Mouse (Mus musculus): ENCODE measurements around the gene Map3k14. TPM values are rescaled to one million over a fixed set of nuclear protein-coding genes. Genes with fewer than 3 reads are reported as not detected.

Map3k14 gene
- total and polyA plus RNA-seq, 2 experiments from 2014 or later: 1.5 to 6.7 TPM

- Histone ChIP-seq H3K4me3 (ENCODE audit: low read length) (no peak overlapping the region), H3K4me1 (ENCODE audit: insufficient read depth, low read length) (no peaks in the 10 kb centered on the region), H3K36me3 (ENCODE audit: insufficient read depth, low read length) (no peaks in the 10 kb centered on the region), H3K4me2 (ENCODE audit: low read depth, low read length) (no peak overlapping the region), H3K27me3 (ENCODE audit: insufficient read depth, low read length) (no peaks in the 10 kb centered on the region), H3K9ac (replicated peaks; ENCODE audit: low read length) (no peak overlapping the region), H3K27ac (no peak overlapping the region), H3K9me3 (ENCODE audit: low read length) (no peaks in the 10 kb centered on the region)
- WGBS: 66% methylated on average over 16 of the region's 16 CpGs
- DNase-seq (ENCODE audit: low spot score) (no peak), ATAC-seq (no peak)
- no peak for TF ChIP-seq CTCF (IDR thresholded peaks at IDR 0.05; ENCODE audit: low read depth)
Measured at GRCm38 (mm10) chr11:103288291-103288963, 21.2 kb upstream of the Map3k14 start.

GRCm38 (mm10) chr11:103286910-103287309, 19.6 kb upstream of the Map3k14 start:
- no peaks in the 10 kb centered on the region for H3K9me3 ChIP-seq (ENCODE audit: low read length)
- WGBS: 91% methylated on average over 5 of the region's 5 CpGs
- H3K4me3 ChIP-seq (ENCODE audit: low read length): no peak overlapping the region
- ATAC-seq: no peak
- no peak overlapping the region for H3K27ac ChIP-seq
- no peak for DNase-seq (ENCODE audit: low spot score)
- TF ChIP-seq CTCF (IDR thresholded peaks at IDR 0.05; ENCODE audit: low read depth): no peak
- no peaks in the 10 kb centered on the region for H3K36me3 ChIP-seq (ENCODE audit: insufficient read depth, low read length)
- no peak overlapping the region for H3K4me2 ChIP-seq (ENCODE audit: low read depth, low read length)
- H3K9ac ChIP-seq (replicated peaks; ENCODE audit: low read length): no peak overlapping the region
- H3K4me1 ChIP-seq (ENCODE audit: insufficient read depth, low read length): no peaks in the 10 kb centered on the region
- H3K27me3 ChIP-seq (ENCODE audit: insufficient read depth, low read length): no peaks in the 10 kb centered on the region

GRCm38 (mm10) chr11:103285951-103286350, 18.7 kb upstream of the Map3k14 start:
- no peaks in the 10 kb centered on the region for H3K4me1 ChIP-seq (ENCODE audit: insufficient read depth, low read length)
- no peak overlapping the region for H3K4me3 ChIP-seq (ENCODE audit: low read length)
- H3K9ac ChIP-seq (replicated peaks; ENCODE audit: low read length): no peak overlapping the region
- H3K36me3 ChIP-seq (ENCODE audit: insufficient read depth, low read length): no peaks in the 10 kb centered on the region
- H3K9me3 ChIP-seq (ENCODE audit: low read length): no peaks in the 10 kb centered on the region
- no peak for DNase-seq (ENCODE audit: low spot score)
- 55% methylated on average over 6 of the region's 6 CpGs for WGBS
- no peak overlapping the region; the same call in 1 of the 2 replicates for H3K27ac ChIP-seq
- H3K4me2 ChIP-seq (ENCODE audit: low read depth, low read length): no peak overlapping the region
- TF ChIP-seq CTCF (IDR thresholded peaks at IDR 0.05; ENCODE audit: low read depth): no peak
- H3K27me3 ChIP-seq (ENCODE audit: insufficient read depth, low read length): no peaks in the 10 kb centered on the region
- peak; percentile 76; the same call in 1 of the 2 replicates for ATAC-seq

GRCm38 (mm10) chr11:103285276-103285675, 18.0 kb upstream of the Map3k14 start:
- ATAC-seq (no peak), DNase-seq (ENCODE audit: low spot score) (no peak)
- Histone ChIP-seq H3K27ac (no peak overlapping the region; the same call in 1 of the 2 replicates), H3K27me3 (ENCODE audit: insufficient read depth, low read length) (no peaks in the 10 kb centered on the region), H3K36me3 (ENCODE audit: insufficient read depth, low read length) (no peaks in the 10 kb centered on the region), H3K4me3 (ENCODE audit: low read length) (no peak overlapping the region), H3K9me3 (ENCODE audit: low read length) (no peaks in the 10 kb centered on the region), H3K9ac (replicated peaks; ENCODE audit: low read length) (no peak overlapping the region), H3K4me2 (ENCODE audit: low read depth, low read length) (no peak overlapping the region), H3K4me1 (ENCODE audit: insufficient read depth, low read length) (no peaks in the 10 kb centered on the region)
- no peak for TF ChIP-seq CTCF (IDR thresholded peaks at IDR 0.05; ENCODE audit: low read depth)
- WGBS: 66% methylated on average over 10 of the region's 10 CpGs

GRCm38 (mm10) chr11:103281784-103282183, 14.5 kb upstream of the Map3k14 start:
- Histone ChIP-seq H3K4me1 (ENCODE audit: insufficient read depth, low read length) (no peaks in the 10 kb centered on the region), H3K27ac (no peak overlapping the region), H3K36me3 (ENCODE audit: insufficient read depth, low read length) (no peaks in the 10 kb centered on the region), H3K9me3 (ENCODE audit: low read length) (no peaks in the 10 kb centered on the region), H3K27me3 (ENCODE audit: insufficient read depth, low read length) (no peaks in the 10 kb centered on the region), H3K4me2 (ENCODE audit: low read depth, low read length) (no peak overlapping the region), H3K4me3 (ENCODE audit: low read length) (no peak overlapping the region), H3K9ac (replicated peaks; ENCODE audit: low read length) (no peak overlapping the region)
- no peak for ATAC-seq
- DNase-seq (ENCODE audit: low spot score): no peak
- 78% methylated on average over 7 of the region's 7 CpGs for WGBS
- TF ChIP-seq CTCF (IDR thresholded peaks at IDR 0.05; ENCODE audit: low read depth): no peak

- H3K27ac ChIP-seq: no peak overlapping the region
- H3K4me3 ChIP-seq (ENCODE audit: low read length): no peak overlapping the region
- no peak for TF ChIP-seq CTCF (IDR thresholded peaks at IDR 0.05; ENCODE audit: low read depth)
- H3K27me3 ChIP-seq (ENCODE audit: insufficient read depth, low read length): no peaks in the 10 kb centered on the region
- 86% methylated on average over 8 of the region's 8 CpGs for WGBS
- H3K9ac ChIP-seq (replicated peaks; ENCODE audit: low read length): no peak overlapping the region
- no peaks in the 10 kb centered on the region for H3K36me3 ChIP-seq (ENCODE audit: insufficient read depth, low read length)
- no peaks in the 10 kb centered on the region for H3K4me1 ChIP-seq (ENCODE audit: insufficient read depth, low read length)
- H3K9me3 ChIP-seq (ENCODE audit: low read length): no peaks in the 10 kb centered on the region
- DNase-seq (ENCODE audit: low spot score): no peak
- no peak for ATAC-seq
- no peak overlapping the region for H3K4me2 ChIP-seq (ENCODE audit: low read depth, low read length)
Measured at GRCm38 (mm10) chr11:103276450-103276849, 9.2 kb upstream of the Map3k14 start.

- Histone ChIP-seq H3K27me3 (ENCODE audit: insufficient read depth, low read length) (no peaks in the 10 kb centered on the region), H3K9me3 (ENCODE audit: low read length) (no peaks in the 10 kb centered on the region), H3K4me1 (ENCODE audit: insufficient read depth, low read length) (peaks cover 1% of the 10 kb centered on the region), H3K27ac (no peak overlapping the region), H3K9ac (replicated peaks; ENCODE audit: low read length) (no peak overlapping the region), H3K4me3 (ENCODE audit: low read length) (no peak overlapping the region), H3K4me2 (ENCODE audit: low read depth, low read length) (no peak overlapping the region), H3K36me3 (ENCODE audit: insufficient read depth, low read length) (no peaks in the 10 kb centered on the region)
- 85% methylated on average over 3 of the region's 3 CpGs for WGBS
- DNase-seq (ENCODE audit: low spot score): no peak
- no peak for ATAC-seq
- TF ChIP-seq CTCF (IDR thresholded peaks at IDR 0.05; ENCODE audit: low read depth): no peak
Measured at GRCm38 (mm10) chr11:103272888-103273287, 5.6 kb upstream of the Map3k14 start.
